Mouse (Mus musculus) brain, embryonic 14.5 days (tissue): ENCODE measurements at regions not wholly inside any gene's neighbourhood (a gene's known extent, or its start where the extent isn't known, plus 50 kb on each side); places are given as distances from the start of the nearest gene placed in this dataset.

Source experiments
- CTCF ChIP-seq: fragments of 200-500 bp; IDR thresholded peaks from 2 replicates; pipeline ENCODE4 v1.5.1; 2012; ENCODE audit warnings: inconsistent platforms, mild to moderate bottlenecking, moderate library complexity, borderline replicate concordance; ENCODE audit not compliant: insufficient read depth, insufficient read length; ENCODE audit errors: extremely low read depth
- POLR2A ChIP-seq: fragments of 200-500 bp; IDR thresholded peaks from 2 replicates; pipeline ENCODE4 v1.6.1; 2012; ENCODE audit warnings: mild to moderate bottlenecking, inconsistent platforms, borderline replicate concordance; ENCODE audit not compliant: poor library complexity, insufficient read depth, insufficient read length, severe bottlenecking; ENCODE audit errors: extremely low read depth

DNA sequence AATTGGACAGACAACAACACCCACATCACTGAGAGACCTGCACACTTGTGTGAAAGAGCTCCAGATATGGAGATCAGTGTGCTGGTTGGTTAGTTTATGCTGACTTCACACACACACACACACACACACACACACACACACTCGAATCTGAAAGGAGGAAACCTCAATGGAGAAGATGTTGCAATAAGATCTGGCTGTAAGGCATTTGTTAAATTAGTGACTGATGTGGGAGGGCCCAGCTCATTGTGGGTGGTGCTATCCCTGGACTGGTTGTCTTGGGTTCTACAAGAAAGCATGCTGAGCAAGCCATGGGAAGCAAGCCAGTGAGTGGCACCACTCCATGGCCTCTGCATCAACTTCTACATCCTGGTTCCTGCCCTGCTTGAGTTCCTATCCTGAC lies 216.8 kb upstream of the Prok2 start:
- TF ChIP-seq CTCF (no peak), POLR2A (no peak)
